28 mouse cellular contexts compared by ENCODE assay signal in the genomic region with DNA sequence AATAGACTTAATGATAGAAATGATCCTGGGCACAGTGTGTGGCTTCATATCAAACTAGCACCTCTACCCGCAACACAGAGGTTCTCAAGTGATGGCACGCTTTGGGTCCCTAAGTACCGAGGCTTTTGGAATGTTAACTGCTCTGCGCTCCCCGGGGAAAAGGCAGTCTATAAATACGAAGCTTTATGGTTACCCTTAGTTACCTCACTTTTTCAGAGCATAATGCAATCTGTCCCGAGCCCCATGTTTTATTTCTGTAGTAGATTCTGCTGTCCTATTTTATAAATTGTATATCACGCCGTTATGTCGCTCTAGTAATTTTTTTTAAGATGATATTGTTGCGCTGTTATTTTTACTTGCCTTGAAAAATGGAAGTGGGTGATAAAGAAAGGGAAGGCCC.
DNase-seq lines count a peak whose midpoint lies in the region; ATAC-seq and TF ChIP-seq lines count a peak whose summit lies in the region.
"Had no signal": no experiment of that assay in that cellular context is flagged by ENCODE, and none has a peak within 500 bp of the region (broad histone marks: within the 10 kb centered on the region; RNA-seq: fewer than 3 reads in every experiment).

No protein-coding gene starts in this region.

- intact Hi-C loops in left cerebral cortex, postnatal 14 days (cut with DNase I), result loop anchor here (10.0 kb wide), 2 partner anchors 77 to 413 kb away; no protein-coding TSS in a partner anchor

- WGBS in forebrain, postnatal 0 days, result 79% methylated on average over 11 of the region's 11 CpGs
- WGBS in forebrain, embryonic 10.5 days, result 94% methylated on average over 11 of the region's 11 CpGs
- 89% methylated on average over 11 of the region's 11 CpGs for WGBS in heart, embryonic 12.5 days

- no peaks in the 10 kb centered on the region for H3K9me3 ChIP-seq in forebrain, postnatal 0 days (ENCODE audit: low read length)
- no peaks in the 10 kb centered on the region for H3K9me3 ChIP-seq in forebrain, embryonic 10.5 days
- no peaks in the 10 kb centered on the region for H3K9me3 ChIP-seq in heart, embryonic 12.5 days (replicated peaks)
- H3K9me3 ChIP-seq: embryonic facial prominence, embryonic 13.5 days; embryonic facial prominence, embryonic 15.5 days; forebrain, embryonic 13.5 days; forebrain, embryonic 15.5 days; G1E had no signal

- H3K27ac ChIP-seq in forebrain, postnatal 0 days (ENCODE audit: low read depth, low read length), result peak overlapping the region; percentile 29; the same call in 1 of the 2 replicates
- H3K27ac ChIP-seq in forebrain, embryonic 10.5 days, result no peak overlapping the region
- no peak overlapping the region for H3K27ac ChIP-seq in heart, embryonic 12.5 days (ENCODE audit: poor library complexity, severe bottlenecking)
- H3K27ac ChIP-seq: embryonic facial prominence, embryonic 13.5 days; embryonic facial prominence, embryonic 15.5 days; forebrain, embryonic 13.5 days; forebrain, embryonic 15.5 days had no signal

- H3K9ac ChIP-seq in forebrain, postnatal 0 days, result no peak overlapping the region
- no peak overlapping the region for H3K9ac ChIP-seq in heart, embryonic 12.5 days
- H3K9ac ChIP-seq: embryonic facial prominence, embryonic 13.5 days; embryonic facial prominence, embryonic 15.5 days; forebrain, embryonic 13.5 days; forebrain, embryonic 15.5 days had no signal

- no peak for TF ChIP-seq CTCF in forebrain, postnatal 0 days (IDR thresholded peaks at IDR 0.05; ENCODE audit: low read depth)

- no peaks in the 10 kb centered on the region for H3K27me3 ChIP-seq in forebrain, postnatal 0 days (ENCODE audit: insufficient read depth, low read length)
- no peaks in the 10 kb centered on the region for H3K27me3 ChIP-seq in forebrain, embryonic 10.5 days (ENCODE audit: poor library complexity, severe bottlenecking)
- H3K27me3 ChIP-seq in heart, embryonic 12.5 days (replicated peaks), result no peaks in the 10 kb centered on the region
- H3K27me3 ChIP-seq: CH12.LX; embryonic facial prominence, embryonic 13.5 days; embryonic facial prominence, embryonic 15.5 days; forebrain, embryonic 15.5 days; Patski had no signal

- H3K4me3 ChIP-seq in forebrain, postnatal 0 days (ENCODE audit: low read depth, low read length), result no peak overlapping the region
- no peak overlapping the region for H3K4me3 ChIP-seq in forebrain, embryonic 10.5 days
- no peak overlapping the region for H3K4me3 ChIP-seq in heart, embryonic 12.5 days
- H3K4me3 ChIP-seq: embryonic facial prominence, embryonic 13.5 days; embryonic facial prominence, embryonic 15.5 days; erythroblast, embryonic 14.5 days; forebrain, embryonic 13.5 days; forebrain, embryonic 15.5 days had no signal

- ATAC-seq in forebrain, postnatal 0 days, result peak; percentile 50; the same call in 1 of the 2 replicates
- ATAC-seq in heart, embryonic 12.5 days (ENCODE audit: insufficient number of reproducible peaks, low FRiP score), result no peak
- ATAC-seq: activated CD4-positive, CD25-positive, alpha-beta regulatory T cell, adult 4 months; CD4-positive, CD25-positive, alpha-beta regulatory T cell, adult 4 months; forebrain, embryonic 13.5 days; forebrain, embryonic 15.5 days; Patski had no signal

- no peak for DNase-seq in forebrain, postnatal 0 days
- no peak for DNase-seq in forebrain, embryonic 10.5 days (ENCODE audit: extremely low spot score, low spot score)
- peak; percentile 61 for DNase-seq in heart, adult 11 months
- DNase-seq in left cerebral cortex, postnatal 14 days (ENCODE audit: low spot score in 2 of 2), result peak; percentile 38 to 61
- no peak for DNase-seq in left cerebral cortex, adult 8-10 months (ENCODE audit: low spot score in 2 of 2)
- peak; percentile 31 for DNase-seq in brain, adult 2 months (ENCODE audit: low read depth, low spot score)
- DNase-seq: adrenal gland, adult 8-10 months; adrenal gland, postnatal 14 days; adrenal gland, postnatal 36 days; B cell, adult 2 months; cerebellum, adult 11 months; cerebellum, adult 18-20 months; cerebellum, adult 8-10 months; cerebellum, adult 9-11 months; cerebellum, postnatal 14 days; cerebellum, postnatal 36 days; embryo, embryonic 11 days had no signal

- H3K4me1 ChIP-seq in forebrain, postnatal 0 days (ENCODE audit: insufficient read depth), result no peaks in the 10 kb centered on the region; the same call in 1 of the 2 replicates
- peaks cover 19% of the 10 kb centered on the region for H3K4me1 ChIP-seq in forebrain, embryonic 10.5 days
- H3K4me1 ChIP-seq in heart, embryonic 12.5 days (replicated peaks), result no peaks in the 10 kb centered on the region
- H3K4me1 ChIP-seq: embryonic facial prominence, embryonic 13.5 days; embryonic facial prominence, embryonic 15.5 days had no signal

- no peak overlapping the region for H3K4me2 ChIP-seq in forebrain, postnatal 0 days (ENCODE audit: low read depth)
- no peak overlapping the region for H3K4me2 ChIP-seq in heart, embryonic 12.5 days
- H3K4me2 ChIP-seq: embryonic facial prominence, embryonic 13.5 days; embryonic facial prominence, embryonic 15.5 days; forebrain, embryonic 13.5 days; forebrain, embryonic 15.5 days had no signal

- peaks cover 18% of the 10 kb centered on the region for H3K36me3 ChIP-seq in forebrain, postnatal 0 days (ENCODE audit: insufficient read depth)
- peaks cover 95% of the 10 kb centered on the region for H3K36me3 ChIP-seq in forebrain, embryonic 10.5 days (replicated peaks)
- H3K36me3 ChIP-seq in heart, embryonic 12.5 days, result peaks cover 86% of the 10 kb centered on the region

Comparison
In these comparisons a context has a peak if more than half of its experiments do, and no peak if none do; other contexts are left out.
1. DNase-seq: peak in heart, adult 11 months (single experiment), left cerebral cortex, postnatal 14 days (2 of 2) and brain, adult 2 months (single experiment); none in forebrain, postnatal 0 days (single experiment), forebrain, embryonic 10.5 days (single experiment) and left cerebral cortex, adult 8-10 months (0 of 2).